Mouse (Mus musculus): ENCODE results near the gene Sec23ip. TPM values are rescaled to one million over a fixed set of nuclear protein-coding genes. Genes with fewer than 3 reads are reported as not detected.

The Sec23ip gene
- total and polyA plus RNA-seq, 2 experiments from 2014 or later = 26.3 to 35.7 TPM

GRCm38 (mm10) chr7:128752012-128752411 is 7.3 kb downstream of the Sec23ip start:
- WGBS = 95% methylated on average over 4 of the region's 4 CpGs
- Histone ChIP-seq H3K4me2 (ENCODE audit: low read depth, low read length, poor library complexity, severe bottlenecking) (no peak overlapping the region), H3K27me3 (ENCODE audit: insufficient read depth, low read length) (no peaks in the 10 kb centered on the region), H3K27ac (ENCODE audit: low read depth, low read length) (no peak overlapping the region), H3K4me1 (ENCODE audit: insufficient read depth, low read length) (no peaks in the 10 kb centered on the region), H3K36me3 (ENCODE audit: insufficient read depth, low read length) (peaks cover 40% of the 10 kb centered on the region), H3K9me3 (ENCODE audit: low read length) (no peaks in the 10 kb centered on the region), H3K9ac (replicated peaks; ENCODE audit: low read length, poor library complexity, severe bottlenecking) (no peak overlapping the region), H3K4me3 (ENCODE audit: low read depth, low read length) (no peak overlapping the region)
- no peak for DNase-seq (ENCODE audit: low spot score)
- ATAC-seq (ENCODE audit: low FRiP score) = no peak
- no peak for TF ChIP-seq CTCF (IDR thresholded peaks at IDR 0.05)

DNA sequence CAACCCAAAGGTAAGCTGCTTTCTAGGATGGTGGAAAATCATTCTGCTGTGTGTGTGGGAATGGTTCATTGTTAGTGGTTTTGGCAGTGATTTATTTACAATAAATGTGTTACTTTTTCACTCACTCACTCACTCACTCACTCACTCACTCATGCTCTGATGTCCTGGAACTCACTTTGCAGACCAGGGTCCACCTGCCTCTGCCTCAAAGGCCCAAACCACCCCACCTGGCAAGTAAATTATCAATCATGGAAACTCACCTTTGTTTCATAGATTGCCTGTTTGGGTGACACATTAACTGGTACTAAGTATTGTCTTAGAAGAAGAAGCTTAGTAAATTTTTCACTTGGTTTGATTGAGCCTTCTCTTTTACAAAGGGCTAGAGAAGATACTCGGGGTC is 10.7 kb downstream of the Sec23ip start:
- Histone ChIP-seq H3K9ac (replicated peaks; ENCODE audit: low read length, poor library complexity, severe bottlenecking) (no peak overlapping the region), H3K36me3 (ENCODE audit: insufficient read depth, low read length) (peaks cover 57% of the 10 kb centered on the region)
- 91% methylated on average over 1 of the region's 1 CpGs for WGBS

GRCm38 (mm10) chr7:128758948-128759347 is 14.2 kb downstream of the Sec23ip start:
- no peak overlapping the region for H3K27ac ChIP-seq (ENCODE audit: low read depth, low read length)
- TF ChIP-seq CTCF (IDR thresholded peaks at IDR 0.05) = no peak
- peaks cover 66% of the 10 kb centered on the region for H3K36me3 ChIP-seq (ENCODE audit: insufficient read depth, low read length)
- no peaks in the 10 kb centered on the region for H3K4me1 ChIP-seq (ENCODE audit: insufficient read depth, low read length)
- 92% methylated on average over 4 of the region's 4 CpGs for WGBS
- no peak overlapping the region for H3K4me2 ChIP-seq (ENCODE audit: low read depth, low read length, poor library complexity, severe bottlenecking)
- no peak for DNase-seq (ENCODE audit: low spot score)
- no peak overlapping the region for H3K4me3 ChIP-seq (ENCODE audit: low read depth, low read length)
- no peaks in the 10 kb centered on the region for H3K27me3 ChIP-seq (ENCODE audit: insufficient read depth, low read length)
- ATAC-seq (ENCODE audit: low FRiP score) = no peak
- no peak overlapping the region for H3K9ac ChIP-seq (replicated peaks; ENCODE audit: low read length, poor library complexity, severe bottlenecking)
- no peaks in the 10 kb centered on the region for H3K9me3 ChIP-seq (ENCODE audit: low read length)

More for the DNA sequence above, 10.7 kb downstream of the Sec23ip start:
- Histone ChIP-seq H3K4me3 (ENCODE audit: low read depth, low read length) (no peak overlapping the region), H3K4me2 (ENCODE audit: low read depth, low read length, poor library complexity, severe bottlenecking) (no peak overlapping the region), H3K9me3 (ENCODE audit: low read length) (no peaks in the 10 kb centered on the region), H3K27me3 (ENCODE audit: insufficient read depth, low read length) (no peaks in the 10 kb centered on the region), H3K27ac (ENCODE audit: low read depth, low read length) (no peak overlapping the region), H3K4me1 (ENCODE audit: insufficient read depth, low read length) (no peaks in the 10 kb centered on the region)
- no peak for TF ChIP-seq CTCF (IDR thresholded peaks at IDR 0.05)
- ATAC-seq (ENCODE audit: low FRiP score) (no peak), DNase-seq (ENCODE audit: low spot score) (no peak)

- no peak for ATAC-seq (ENCODE audit: low FRiP score)
- Histone ChIP-seq H3K27me3 (ENCODE audit: insufficient read depth, low read length) (no peaks in the 10 kb centered on the region), H3K27ac (ENCODE audit: low read depth, low read length) (no peak overlapping the region), H3K4me3 (ENCODE audit: low read depth, low read length) (no peak overlapping the region), H3K4me2 (ENCODE audit: low read depth, low read length, poor library complexity, severe bottlenecking) (no peak overlapping the region), H3K9ac (replicated peaks; ENCODE audit: low read length, poor library complexity, severe bottlenecking) (no peak overlapping the region), H3K36me3 (ENCODE audit: insufficient read depth, low read length) (peaks cover 48% of the 10 kb centered on the region), H3K9me3 (ENCODE audit: low read length) (no peaks in the 10 kb centered on the region), H3K4me1 (ENCODE audit: insufficient read depth, low read length) (no peaks in the 10 kb centered on the region)
- peak; percentile 30 for DNase-seq (ENCODE audit: low spot score)
- TF ChIP-seq CTCF (IDR thresholded peaks at IDR 0.05) = no peak
Observed at GRCm38 (mm10) chr7:128766696-128767095, 22.0 kb downstream of the Sec23ip start.

GRCm38 (mm10) chr7:128777201-128777600 is 32.5 kb downstream of the Sec23ip start:
- ATAC-seq (ENCODE audit: low FRiP score) = no peak
- Histone ChIP-seq H3K9ac (replicated peaks; ENCODE audit: low read length, poor library complexity, severe bottlenecking) (no peak overlapping the region), H3K27ac (ENCODE audit: low read depth, low read length) (no peak overlapping the region), H3K4me2 (ENCODE audit: low read depth, low read length, poor library complexity, severe bottlenecking) (no peak overlapping the region), H3K9me3 (ENCODE audit: low read length) (no peaks in the 10 kb centered on the region), H3K4me1 (ENCODE audit: insufficient read depth, low read length) (no peaks in the 10 kb centered on the region), H3K36me3 (ENCODE audit: insufficient read depth, low read length) (peaks cover 50% of the 10 kb centered on the region), H3K27me3 (ENCODE audit: insufficient read depth, low read length) (no peaks in the 10 kb centered on the region), H3K4me3 (ENCODE audit: low read depth, low read length) (no peak overlapping the region)
- no peak for DNase-seq (ENCODE audit: low spot score)
- 91% methylated on average over 6 of the region's 6 CpGs for WGBS
- TF ChIP-seq CTCF (IDR thresholded peaks at IDR 0.05) = no peak

- ATAC-seq (ENCODE audit: low FRiP score) = peak; percentile 69
- H3K4me2 ChIP-seq (ENCODE audit: low read depth, low read length, poor library complexity, severe bottlenecking) = no peak overlapping the region
- peaks cover 43% of the 10 kb centered on the region for H3K36me3 ChIP-seq (ENCODE audit: insufficient read depth, low read length)
- no peak overlapping the region for H3K9ac ChIP-seq (replicated peaks; ENCODE audit: low read length, poor library complexity, severe bottlenecking)
- no peaks in the 10 kb centered on the region for H3K4me1 ChIP-seq (ENCODE audit: insufficient read depth, low read length)
- no peak overlapping the region for H3K4me3 ChIP-seq (ENCODE audit: low read depth, low read length)
- H3K27ac ChIP-seq (ENCODE audit: low read depth, low read length) = no peak overlapping the region
- H3K27me3 ChIP-seq (ENCODE audit: insufficient read depth, low read length) = no peaks in the 10 kb centered on the region
- no peaks in the 10 kb centered on the region for H3K9me3 ChIP-seq (ENCODE audit: low read length)
- 33% methylated on average over 6 of the region's 6 CpGs for WGBS
- DNase-seq (ENCODE audit: low spot score) = peak; percentile 94
- TF ChIP-seq CTCF (IDR thresholded peaks at IDR 0.05) = peak; percentile 98
Observed at GRCm38 (mm10) chr7:128779305-128779704, 34.6 kb downstream of the Sec23ip start.

All from midbrain, postnatal 0 days (tissue).